Mouse (Mus musculus) forebrain, embryonic 10.5 days (tissue): ENCODE measurements around the gene Gm20661. TPM values are rescaled to one million over a fixed set of nuclear protein-coding genes. Genes with fewer than 3 reads are reported as not detected.
A peak's percentile ranks its signal among the peaks of the same experiment; 100 is the strongest.

Experiments
- DNase-seq: peaks from one replicate; pipeline ENCODE4 v3.0.0-alpha.2; 2017; ENCODE audit warnings: low spot score; ENCODE audit errors: extremely low spot score
- H3K27ac ChIP-seq: fragments of 300-500 bp; sonication (generic); 2 replicates; pipeline ENCODE4 v1.5.1; 2016; ENCODE audit warnings: mild to moderate bottlenecking
- H3K27me3 ChIP-seq: fragments of 300-500 bp; sonication (generic); 2 replicates; pipeline ENCODE4 v1.6.1; 2016; ENCODE audit warnings: mild to moderate bottlenecking; ENCODE audit not compliant: poor library complexity, severe bottlenecking
- H3K36me3 ChIP-seq: fragments of 300-500 bp; sonication (generic); replicated peaks from 2 replicates; pipeline ENCODE4 v1.6.1; 2016; ENCODE audit warnings: mild to moderate bottlenecking, moderate library complexity
- H3K4me1 ChIP-seq: fragments of 300-500 bp; sonication (generic); 2 replicates; pipeline ENCODE4 v1.6.1; 2016
- H3K4me3 ChIP-seq: fragments of 300-500 bp; sonication (generic); 2 replicates; pipeline ENCODE4 v1.5.1; 2016; ENCODE audit warnings: mild to moderate bottlenecking, moderate library complexity
- H3K9me3 ChIP-seq: fragments of 300-500 bp; sonication (generic); 2 replicates; pipeline ENCODE4 v1.6.1; 2016; ENCODE audit warnings: mild to moderate bottlenecking, moderate library complexity
- WGBS: fragments of 180-500 bp; shearing (Covaris S2); methylation state at CpG from one replicate; pipeline ENCODE4 v1.1.7; 2016; 5-methylcytosine and 5-hydroxymethylcytosine counted together
- polyA plus RNA-seq: library from polyadenylated mRNA; unstranded; fragments of >200 nt; fragmentation: Nextera tagmentation; extraction: Ambion mirVana; gene quantifications from 2 replicates; pipeline ENCODE4 v1.2.1, GENCODE M21; 2016

Gene Gm20661
- polyA plus RNA-seq, 1 experiment from 2014 or later, result 0.92 TPM

- H3K4me1 ChIP-seq, result peaks cover 3% of the 10 kb centered on the region
- peaks cover 39% of the 10 kb centered on the region for H3K36me3 ChIP-seq
- H3K27ac ChIP-seq, result no peak overlapping the region
- DNase-seq, result no peak
- WGBS, result 85% methylated on average over 10 of the region's 10 CpGs
- no peaks in the 10 kb centered on the region for H3K27me3 ChIP-seq
- H3K4me3 ChIP-seq, result no peak overlapping the region
- H3K9me3 ChIP-seq, result no peaks in the 10 kb centered on the region
Measured at GRCm38 (mm10) chr9:107974491-107975171, 8.2 kb upstream of the Gm20661 start.

- Histone ChIP-seq H3K36me3 (peaks cover 28% of the 10 kb centered on the region), H3K27ac (peak within 1 kb of the TSS; percentile 54), H3K9me3 (no peaks in the 10 kb centered on the region), H3K4me3 (peak within 1 kb of the TSS; percentile 29), H3K27me3 (no peaks in the 10 kb centered on the region), H3K4me1 (peaks cover 6% of the 10 kb centered on the region)
- WGBS, result 74% methylated on average over 12 of the region's 12 CpGs
- DNase-seq, result no peak
Measured at GRCm38 (mm10) chr9:107975399-107976386, 7.2 kb upstream of the Gm20661 start, which contains the start of gene Uba7. Gene Uba7, plus strand, starts transcription at chr9:107975505.

DNA sequence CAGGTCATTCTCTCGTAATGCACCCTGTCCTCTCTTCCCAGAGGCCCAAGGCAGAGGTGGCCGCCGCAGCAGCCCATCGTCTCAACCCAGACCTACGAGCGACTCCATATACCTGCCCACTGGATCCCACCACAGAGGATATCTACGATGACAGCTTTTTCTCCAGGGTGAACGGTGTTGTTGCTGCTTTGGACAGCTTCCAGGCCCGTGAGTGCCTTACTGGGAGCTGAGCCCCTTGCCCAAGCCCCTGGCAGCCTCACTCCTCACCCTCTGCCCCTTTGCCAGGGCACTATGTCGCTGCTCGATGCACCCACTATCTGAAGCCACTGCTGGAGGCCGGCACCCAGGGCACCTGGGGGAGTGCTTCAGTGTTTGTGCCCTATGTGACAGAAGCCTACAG, 4.0 kb upstream of the Gm20661 start:
- H3K4me1 ChIP-seq, result peaks cover 38% of the 10 kb centered on the region
- H3K9me3 ChIP-seq, result no peaks in the 10 kb centered on the region
- peak overlapping the region; percentile 17 for H3K27ac ChIP-seq
- H3K36me3 ChIP-seq, result no peaks in the 10 kb centered on the region
- H3K4me3 ChIP-seq, result no peak overlapping the region
- H3K27me3 ChIP-seq, result peaks cover 11% of the 10 kb centered on the region
- DNase-seq, result no peak
- 89% methylated on average over 12 of the region's 12 CpGs for WGBS

DNA sequence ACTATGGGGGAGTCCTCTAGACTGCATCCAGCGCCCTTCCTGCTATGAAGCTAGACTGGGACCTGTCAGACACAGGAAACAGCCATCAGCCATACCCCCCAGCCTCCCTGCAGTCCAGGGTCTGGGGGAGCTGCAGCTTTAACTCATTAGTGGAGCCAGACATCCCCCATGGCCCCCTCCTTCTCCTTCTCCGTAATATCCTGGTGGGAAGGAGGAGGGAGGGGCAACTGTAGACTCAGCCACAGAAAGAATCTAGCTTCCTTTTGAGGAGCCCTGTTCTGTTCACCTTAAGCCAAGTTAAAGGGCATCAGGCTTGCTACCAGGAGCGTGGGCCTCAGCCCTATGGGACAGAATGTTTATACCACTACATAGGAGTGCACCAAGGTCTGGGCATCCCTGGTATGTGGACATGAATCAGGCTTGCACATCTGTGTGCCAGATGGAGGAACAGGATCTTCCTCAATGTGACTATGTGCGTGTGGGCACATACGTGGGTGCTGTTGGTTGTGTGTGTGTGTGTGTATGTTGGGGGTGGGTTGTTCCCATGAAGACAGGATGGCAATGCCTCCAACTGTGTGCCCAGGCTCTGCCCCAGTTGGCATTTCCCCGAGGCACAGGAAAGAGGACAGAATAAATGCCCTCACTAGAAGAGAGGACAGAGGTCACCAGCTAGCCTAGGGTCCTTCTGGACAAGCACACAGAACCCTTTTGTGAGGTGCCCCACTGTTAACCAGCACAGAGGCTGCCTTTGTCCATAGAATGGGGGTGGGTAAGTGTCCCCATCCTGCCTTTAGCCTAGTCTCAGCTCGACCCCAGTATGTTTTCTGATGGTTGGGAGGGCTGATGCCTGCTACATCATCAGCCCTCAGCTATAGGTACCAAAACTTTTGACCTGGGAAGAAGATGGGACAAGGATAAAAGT, 913 bp upstream of the Gm20661 start:
- Histone ChIP-seq H3K27ac (peak overlapping the region; percentile 88), H3K27me3 (peaks cover 35% of the 10 kb centered on the region), H3K4me1 (peaks cover 68% of the 10 kb centered on the region), H3K36me3 (no peaks in the 10 kb centered on the region), H3K4me3 (peak overlapping the region; percentile 73), H3K9me3 (no peaks in the 10 kb centered on the region)
- WGBS, result 56% methylated on average over 7 of the region's 7 CpGs
- DNase-seq, result peak; percentile 38

DNA sequence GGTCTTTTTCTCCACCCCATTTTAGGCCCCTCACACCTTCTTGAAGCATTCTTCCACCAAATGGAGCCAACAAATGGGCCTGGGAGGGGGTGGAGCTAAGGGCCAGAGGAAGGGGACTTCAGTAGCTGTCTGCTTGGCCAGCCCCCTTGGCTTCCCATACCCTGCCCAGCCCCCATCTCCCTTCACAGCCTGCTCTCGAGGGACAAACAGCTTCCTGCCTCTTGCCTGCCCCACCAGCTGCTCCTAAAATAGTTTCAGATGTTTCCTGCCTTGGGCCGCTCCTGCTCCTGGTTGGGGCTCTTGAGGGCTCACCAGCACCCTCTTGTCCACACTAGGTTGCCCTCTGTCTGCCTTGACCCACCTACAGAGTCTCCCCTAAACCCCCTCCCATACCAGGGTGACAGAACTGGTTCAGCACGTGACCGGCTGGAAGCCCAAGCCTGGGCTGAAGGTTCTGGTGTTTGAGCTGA, 598 bp downstream of the Gm20661 start:
- H3K4me1 ChIP-seq, result peaks cover 72% of the 10 kb centered on the region
- 53% methylated on average over 4 of the region's 4 CpGs for WGBS

DNA sequence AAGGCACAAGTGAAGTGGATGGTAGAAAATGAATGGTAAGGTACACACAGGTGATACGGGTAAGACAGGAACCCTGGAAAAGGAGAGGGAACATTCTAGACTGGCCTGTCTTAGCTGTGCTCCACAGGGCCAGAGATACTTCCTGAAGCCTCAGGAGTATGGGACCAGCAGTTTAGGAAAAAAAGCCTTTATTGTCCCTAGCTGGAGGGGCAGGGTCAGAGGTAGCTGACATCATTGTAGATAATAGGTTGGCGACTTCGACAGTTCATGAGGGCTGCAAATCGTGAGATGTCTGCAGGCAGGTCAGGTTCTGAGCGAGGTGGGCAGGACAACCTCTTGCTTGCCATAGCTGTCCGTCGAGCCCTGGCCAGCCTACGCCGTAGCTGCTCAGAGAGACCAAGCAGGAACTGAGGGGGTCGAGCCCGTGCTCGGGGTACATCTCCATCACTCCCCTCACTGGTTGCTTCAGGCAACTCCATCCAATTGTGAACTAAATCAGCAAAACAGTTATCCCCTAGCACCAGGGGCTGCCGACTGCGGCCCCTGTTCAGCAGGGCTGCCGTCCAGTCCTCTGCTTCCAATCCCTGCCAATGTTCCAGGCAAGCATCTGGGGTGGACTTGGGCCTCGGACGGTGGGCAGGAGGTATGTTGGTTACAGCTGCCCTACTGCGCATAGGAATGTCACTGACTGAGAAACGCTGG, 1.3 kb downstream of the Gm20661 start:
- peak overlapping the region; percentile 88 for H3K27ac ChIP-seq
- H3K4me1 ChIP-seq, result peaks cover 73% of the 10 kb centered on the region
- 65% methylated on average over 19 of the region's 19 CpGs for WGBS
- H3K4me3 ChIP-seq, result peak overlapping the region; percentile 73
- DNase-seq, result no peak
- H3K27me3 ChIP-seq, result peaks cover 35% of the 10 kb centered on the region
- no peaks in the 10 kb centered on the region for H3K36me3 ChIP-seq
- H3K9me3 ChIP-seq, result no peaks in the 10 kb centered on the region

More for the DNA sequence above, 598 bp downstream of the Gm20661 start:
- Histone ChIP-seq H3K27me3 (peaks cover 35% of the 10 kb centered on the region), H3K36me3 (no peaks in the 10 kb centered on the region), H3K4me3 (peak overlapping the region; percentile 73), H3K27ac (peak overlapping the region; percentile 88), H3K9me3 (no peaks in the 10 kb centered on the region)
- peak; percentile 48 for DNase-seq

GRCm38 (mm10) chr9:107984754-107985055, 1.8 kb downstream of the Gm20661 start:
- no peaks in the 10 kb centered on the region for H3K36me3 ChIP-seq
- H3K27me3 ChIP-seq, result peaks cover 35% of the 10 kb centered on the region
- 58% methylated on average over 9 of the region's 9 CpGs for WGBS
- peaks cover 73% of the 10 kb centered on the region for H3K4me1 ChIP-seq
- H3K27ac ChIP-seq, result peak overlapping the region; percentile 88
- H3K4me3 ChIP-seq, result peak overlapping the region; percentile 73
- no peak for DNase-seq
- no peaks in the 10 kb centered on the region for H3K9me3 ChIP-seq

GRCm38 (mm10) chr9:107985131-107986119, 2.6 kb downstream of the Gm20661 start, which contains the start of gene Inka1:
Gene Inka1, minus strand, starts transcription at chr9:107985879.
- peak; percentile 86 for DNase-seq
- Histone ChIP-seq H3K4me1 (peaks cover 72% of the 10 kb centered on the region), H3K36me3 (no peaks in the 10 kb centered on the region), H3K27me3 (peaks cover 35% of the 10 kb centered on the region), H3K4me3 (peak within 1 kb of the TSS; percentile 73), H3K9me3 (no peaks in the 10 kb centered on the region), H3K27ac (peak within 1 kb of the TSS; percentile 88)
- under 1% methylated on average over 57 of the region's 58 CpGs for WGBS

DNA sequence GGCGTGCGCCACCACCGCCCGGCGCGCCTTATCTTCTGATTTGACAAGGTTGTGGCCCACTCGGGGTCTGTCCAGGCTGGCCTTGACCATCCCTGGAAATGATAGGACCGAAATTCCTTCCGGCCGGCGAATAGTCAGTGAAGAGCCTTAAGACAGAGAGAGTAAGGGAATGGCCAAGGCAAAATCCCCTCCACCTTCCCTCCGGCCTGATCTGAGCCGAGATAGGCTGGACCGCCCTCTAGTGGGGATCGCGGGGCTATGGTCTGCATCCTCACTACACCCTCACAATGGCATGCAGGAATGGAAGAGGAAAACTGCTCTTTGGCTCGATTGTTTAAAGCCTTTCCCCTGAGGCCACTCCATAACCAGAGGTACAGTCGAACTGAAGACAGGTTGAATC, 3.5 kb downstream of the Gm20661 start:
- H3K4me3 ChIP-seq, result peak overlapping the region; percentile 73
- H3K4me1 ChIP-seq, result peaks cover 63% of the 10 kb centered on the region
- peak overlapping the region; percentile 88 for H3K27ac ChIP-seq
- no peaks in the 10 kb centered on the region for H3K36me3 ChIP-seq
- peak; percentile 82 for DNase-seq
- peaks cover 35% of the 10 kb centered on the region for H3K27me3 ChIP-seq
- 4% methylated on average over 18 of the region's 18 CpGs for WGBS
- H3K9me3 ChIP-seq, result no peaks in the 10 kb centered on the region

DNA sequence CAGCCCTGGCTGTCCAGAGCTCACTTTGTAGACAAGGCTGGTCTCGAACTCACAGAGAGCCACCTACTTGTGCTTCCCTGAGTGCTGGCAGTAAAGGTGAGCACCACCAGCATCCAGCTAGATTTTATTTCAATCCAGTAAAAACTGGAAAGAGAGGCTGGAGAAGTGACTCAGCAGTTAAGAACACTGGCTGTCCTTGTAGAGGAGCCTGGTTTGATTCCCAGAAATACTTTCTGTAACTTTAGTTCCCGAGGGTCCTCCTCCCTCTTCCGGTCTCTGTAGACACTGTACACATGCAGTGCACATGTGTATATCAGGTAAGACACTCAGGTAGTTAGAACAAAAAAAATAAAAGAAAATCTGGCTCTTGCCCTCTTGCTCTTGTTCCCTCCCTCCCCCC, 5.1 kb downstream of the Gm20661 start:
- H3K27me3 ChIP-seq, result peaks cover 33% of the 10 kb centered on the region
- H3K4me1 ChIP-seq, result peaks cover 50% of the 10 kb centered on the region
- DNase-seq, result no peak
- 75% methylated on average over 3 of the region's 3 CpGs for WGBS
- H3K9me3 ChIP-seq, result no peaks in the 10 kb centered on the region
- H3K27ac ChIP-seq, result no peak overlapping the region
- H3K36me3 ChIP-seq, result no peaks in the 10 kb centered on the region
- no peak overlapping the region for H3K4me3 ChIP-seq

- peaks cover 11% of the 10 kb centered on the region for H3K4me1 ChIP-seq
- H3K27me3 ChIP-seq, result no peaks in the 10 kb centered on the region
- H3K27ac ChIP-seq, result no peak within 1 kb of the TSS
- H3K9me3 ChIP-seq, result no peaks in the 10 kb centered on the region
- H3K4me3 ChIP-seq, result no peak within 1 kb of the TSS
- DNase-seq, result no peak
- WGBS, result 70% methylated on average over 2 of the region's 2 CpGs
- no peaks in the 10 kb centered on the region for H3K36me3 ChIP-seq
Measured at GRCm38 (mm10) chr9:107992197-107992596, 9.3 kb downstream of the Gm20661 start, which contains the start of gene Cdhr4. Gene Cdhr4, plus strand, starts transcription at chr9:107992497.
